Mouse (Mus musculus) midbrain, embryonic 15.5 days (tissue): Measurements from ENCODE around the gene Plin1. TPM values are rescaled to one million over a fixed set of nuclear protein-coding genes. Genes with fewer than 3 reads are reported as not detected.

Source experiments
- ATAC-seq: fragments of 200-750 bp; cut with Nextera tagmentation; replicated peaks from 2 replicates; pipeline ENCODE4 v1.8.0; 2017; ENCODE audit warnings: moderate TSS enrichment
- H3K27ac ChIP-seq: fragments of 300-500 bp; sonication (generic); 2 replicates; pipeline ENCODE4 v1.5.1; 2015; ENCODE audit warnings: mild to moderate bottlenecking, inconsistent platforms
- H3K27me3 ChIP-seq: fragments of 300-500 bp; sonication (generic); replicated peaks from 2 replicates; pipeline ENCODE4 v1.6.1; 2015; ENCODE audit warnings: inconsistent platforms
- H3K36me3 ChIP-seq: fragments of 300-500 bp; sonication (generic); replicated peaks from 2 replicates; pipeline ENCODE4 v1.6.1; 2015; ENCODE audit warnings: inconsistent platforms
- H3K4me1 ChIP-seq: fragments of 300-500 bp; sonication (generic); 2 replicates; pipeline ENCODE4 v1.6.1; 2015; ENCODE audit warnings: inconsistent platforms
- H3K4me2 ChIP-seq: fragments of 300-500 bp; sonication (generic); 2 replicates; pipeline ENCODE4 v1.6.1; 2015; ENCODE audit warnings: inconsistent platforms, mild to moderate bottlenecking, moderate library complexity
- H3K4me3 ChIP-seq: fragments of 300-500 bp; sonication (generic); 2 replicates; pipeline ENCODE4 v1.5.1; 2015; ENCODE audit warnings: mild to moderate bottlenecking, inconsistent platforms
- H3K9ac ChIP-seq: fragments of 300-500 bp; sonication (generic); 2 replicates; pipeline ENCODE4 v1.6.1; 2015; ENCODE audit warnings: mild to moderate bottlenecking, inconsistent platforms
- H3K9me3 ChIP-seq: fragments of 300-500 bp; sonication (generic); 2 replicates; pipeline ENCODE4 v1.6.1; 2016; ENCODE audit warnings: inconsistent platforms
- WGBS: fragments of 180-500 bp; shearing (Covaris S2); methylation state at CpG from one replicate; pipeline ENCODE4 v1.1.7; 2015; ENCODE audit warnings: mixed read lengths; 5-methylcytosine and 5-hydroxymethylcytosine counted together
- polyA plus RNA-seq: library from polyadenylated mRNA; unstranded; fragments of >200 nt; fragmentation: Nextera tagmentation; extraction: Ambion mirVana; gene quantifications from 2 replicates; pipeline ENCODE4 v1.2.1, GENCODE M21; 2015

Gene Plin1
- polyA plus RNA-seq, 1 experiment from 2014 or later = 0.27 TPM

- H3K27me3 ChIP-seq = no peaks in the 10 kb centered on the region
- H3K4me3 ChIP-seq = no peak overlapping the region
- no peak for ATAC-seq
- no peak overlapping the region for H3K9ac ChIP-seq
- H3K36me3 ChIP-seq = no peaks in the 10 kb centered on the region; the same call in 1 of the 2 replicates
- H3K27ac ChIP-seq = no peak overlapping the region
- H3K4me2 ChIP-seq = no peak overlapping the region
- H3K4me1 ChIP-seq = no peaks in the 10 kb centered on the region
- H3K9me3 ChIP-seq = no peaks in the 10 kb centered on the region
These were observed 53.5 kb downstream of the Plin1 start for GRCm38 (mm10) chr7:79679186-79679585.

- Histone ChIP-seq H3K4me3 (no peak overlapping the region), H3K4me1 (no peaks in the 10 kb centered on the region), H3K9ac (no peak overlapping the region), H3K4me2 (no peak overlapping the region), H3K9me3 (no peaks in the 10 kb centered on the region), H3K36me3 (no peaks in the 10 kb centered on the region), H3K27ac (no peak overlapping the region), H3K27me3 (no peaks in the 10 kb centered on the region)
- WGBS = 88% methylated on average over 4 of the region's 4 CpGs
- ATAC-seq = no peak
These were observed 61.7 kb downstream of the Plin1 start for GRCm38 (mm10) chr7:79670900-79671604.

Other genes with a start within 250 kb of the Plin1 start
- gene Rhcg, start 115.2 kb downstream of the Plin1 start, polyA plus RNA-seq = 1.9 and 2.1 TPM in 2 replicates
- gene Ticrr, start 72.7 kb downstream of the Plin1 start, polyA plus RNA-seq = 1.5 and 2.2 TPM in 2 replicates
- gene Kif7, start 17.2 kb downstream of the Plin1 start, polyA plus RNA-seq = 1.3 and 2.0 TPM in 2 replicates
- 13.5 and 15.3 TPM in 2 replicates for gene Pex11a, start 10.2 kb upstream of the Plin1 start, polyA plus RNA-seq
- gene Wdr93, start 10.3 kb upstream of the Plin1 start, polyA plus RNA-seq = 0.43 and 0.54 TPM in 2 replicates
- not detected in 2 replicates for gene Mesp1, start 60.9 kb upstream of the Plin1 start, polyA plus RNA-seq
- gene Mesp2, start 77.8 kb upstream of the Plin1 start, polyA plus RNA-seq = 0.96 and 1.1 TPM in 2 replicates
- gene Anpep, start 128.2 kb upstream of the Plin1 start, polyA plus RNA-seq = 3.8 TPM in 2 replicates
- gene Ap3s2, start 187.7 kb upstream of the Plin1 start, polyA plus RNA-seq = 39.9 and 41.7 TPM in 2 replicates
- 17.6 and 19.1 TPM in 2 replicates for gene Arpin, start 202.5 kb upstream of the Plin1 start, polyA plus RNA-seq